Mouse (Mus musculus): ENCODE results near the gene Cdkn3. TPM values are rescaled to one million over a fixed set of nuclear protein-coding genes. Genes with fewer than 3 reads are reported as not detected.

Cdkn3 gene
- total RNA-seq (2023), result not detected

DNA sequence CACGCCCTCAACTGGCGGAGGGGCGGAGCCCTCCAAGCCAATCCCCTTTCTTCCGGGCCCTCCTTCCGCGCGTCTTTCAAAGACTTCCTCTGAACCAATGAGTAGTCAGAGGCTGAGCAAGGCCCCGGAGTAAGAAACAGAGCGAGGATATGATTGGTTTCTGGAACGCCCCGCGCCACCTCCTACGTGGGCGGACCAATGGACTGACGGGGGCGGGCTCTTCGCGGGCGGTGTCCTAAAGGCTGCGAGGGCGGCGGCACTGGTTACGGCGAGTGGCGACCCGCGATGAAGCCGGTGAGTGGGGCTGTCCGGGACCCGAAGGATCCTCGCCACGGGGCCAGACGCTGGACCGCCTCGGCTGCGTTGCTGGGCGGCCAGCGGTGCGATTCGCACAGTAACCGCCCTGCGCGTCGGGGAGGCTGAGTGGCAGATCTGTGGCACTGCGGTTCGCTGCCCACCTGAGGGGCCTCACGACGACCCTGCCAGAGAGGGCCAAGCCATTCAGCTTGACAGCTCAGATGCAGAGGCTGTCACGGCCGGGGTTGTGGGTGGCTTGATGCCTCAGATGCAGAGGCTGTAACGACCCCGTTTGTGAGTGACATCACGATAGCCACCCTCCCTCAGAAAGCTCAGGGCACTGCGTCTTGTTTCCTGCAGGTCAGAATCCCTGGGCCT is at the start of gene Cdkn3:
Gene Cdkn3 (plus strand): TSS at position 187 of the 675 bp plus-strand sequence.

GRCm38 (mm10) chr14:46787787-46788504 is 27.6 kb downstream of the Cdkn3 start, which contains the start of gene Cnih1:
Gene Cnih1 (minus strand): TSS chr14:46788411.

Other genes starting within 250 kb of the Cdkn3 start
- gene Cnih1, start 27.9 kb downstream of the Cdkn3 start, total RNA-seq (2023), result 22.5 TPM
- 110 TPM for gene Gmfb, start 61.7 kb downstream of the Cdkn3 start, total RNA-seq (2023)
- 16.4 TPM for gene Cgrrf1, start 71.6 kb downstream of the Cdkn3 start, total RNA-seq (2023)
- gene Samd4, start 122.3 kb downstream of the Cdkn3 start, total RNA-seq (2023), result 0.50 TPM

All from CD4-positive naive resting alpha-beta T cell, adult 57 days (primary cell).